Mouse (Mus musculus) heart, embryonic 13.5 days (tissue): ENCODE data around the gene Boc. TPM values are rescaled to one million over a fixed set of nuclear protein-coding genes. Genes with fewer than 3 reads are reported as not detected.
A peak's percentile ranks its signal among the peaks of the same experiment; 100 is the strongest.

ENCODE experiments used
- ATAC-seq: fragments of 200-750 bp; cut with Nextera tagmentation; 2 replicates; pipeline ENCODE4 v1.8.0; 2017; ENCODE audit warnings: moderate TSS enrichment; ENCODE audit not compliant: insufficient number of reproducible peaks, low FRiP score, low TSS enrichment; ENCODE audit errors: extremely low read depth
- H3K27ac ChIP-seq: fragments of 300-500 bp; sonication (generic); replicated peaks from 2 replicates; pipeline ENCODE4 v1.5.1; 2015; ENCODE audit warnings: moderate library complexity, mild to moderate bottlenecking, inconsistent platforms
- H3K27me3 ChIP-seq: fragments of 300-500 bp; sonication (generic); replicated peaks from 2 replicates; pipeline ENCODE4 v1.6.1; 2015; ENCODE audit warnings: mild to moderate bottlenecking, inconsistent platforms
- H3K36me3 ChIP-seq: fragments of 300-500 bp; sonication (generic); 2 replicates; pipeline ENCODE4 v1.6.1; 2015; ENCODE audit warnings: mild to moderate bottlenecking, inconsistent platforms
- H3K4me1 ChIP-seq: fragments of 300-500 bp; sonication (generic); 2 replicates; pipeline ENCODE4 v1.6.1; 2015; ENCODE audit warnings: inconsistent platforms
- H3K4me2 ChIP-seq: fragments of 300-500 bp; sonication (generic); 2 replicates; pipeline ENCODE4 v1.6.1; 2015; ENCODE audit warnings: inconsistent platforms, mild to moderate bottlenecking, moderate library complexity
- H3K4me3 ChIP-seq: fragments of 300-500 bp; sonication (generic); 2 replicates; pipeline ENCODE4 v1.5.1; 2015; ENCODE audit warnings: moderate library complexity, mild to moderate bottlenecking, inconsistent platforms
- H3K9ac ChIP-seq: fragments of 300-500 bp; sonication (generic); 2 replicates; pipeline ENCODE4 v1.6.1; 2015; ENCODE audit warnings: inconsistent platforms, mild to moderate bottlenecking, moderate library complexity
- H3K9me3 ChIP-seq: fragments of 300-500 bp; sonication (generic); 2 replicates; pipeline ENCODE4 v1.6.1; 2016; ENCODE audit warnings: inconsistent platforms
- WGBS: fragments of 180-500 bp; shearing (Covaris S2); methylation state at CpG from one replicate; pipeline ENCODE4 v1.1.7; 2015; ENCODE audit warnings: mixed read lengths; 5-methylcytosine and 5-hydroxymethylcytosine counted together
- polyA plus RNA-seq: library from polyadenylated mRNA; unstranded; fragments of >200 nt; fragmentation: Nextera tagmentation; extraction: Ambion mirVana; gene quantifications from 2 replicates; pipeline ENCODE4 v1.2.1, GENCODE M21; 2015

Boc gene
- 7.8 and 10.0 TPM in 2 replicates for polyA plus RNA-seq

GRCm38 (mm10) chr16:44558471-44559329 is at the start of gene Boc:
Gene Boc, minus strand, starts transcription at chr16:44558897.
- H3K9me3 ChIP-seq = no peaks in the 10 kb centered on the region
- peak; percentile 43; the same call in 1 of the 2 replicates for ATAC-seq
- peak within 1 kb of the TSS; percentile 79 for H3K4me2 ChIP-seq
- no peaks in the 10 kb centered on the region for H3K36me3 ChIP-seq
- under 1% methylated on average over 40 of the region's 46 CpGs for WGBS
- peaks cover 26% of the 10 kb centered on the region for H3K4me1 ChIP-seq
- peak within 1 kb of the TSS; percentile 85 for H3K4me3 ChIP-seq
- peak within 1 kb of the TSS; percentile 86 for H3K27ac ChIP-seq
- H3K27me3 ChIP-seq = 0 out of 2 replicates have a peak, but pooled peaks cover 5% of the 10 kb centered on the region
- peak within 1 kb of the TSS; percentile 93 for H3K9ac ChIP-seq

DNA sequence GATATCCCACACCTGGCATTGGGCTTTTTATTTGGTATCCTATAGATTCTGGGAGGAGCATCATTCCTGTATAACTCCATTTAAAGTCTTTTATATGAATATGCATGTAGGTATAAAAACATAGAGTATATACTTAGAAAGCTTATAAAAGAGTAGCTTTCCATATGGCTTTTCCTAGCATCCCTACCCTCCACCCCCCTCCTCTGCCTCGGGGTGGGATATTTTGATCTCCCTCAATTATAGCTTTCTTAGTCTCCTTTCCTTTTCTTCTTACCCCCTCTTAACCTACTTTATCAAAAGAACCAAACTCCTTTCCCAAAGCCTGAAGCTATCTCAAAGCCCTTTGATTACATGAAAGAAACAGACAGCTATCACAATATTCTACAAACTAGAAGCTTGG is 47.9 kb upstream of the Boc start:
- WGBS = 61% methylated on average over 1 of the region's 1 CpGs
- no peak overlapping the region for H3K4me3 ChIP-seq
- H3K4me2 ChIP-seq = no peak overlapping the region
- no peaks in the 10 kb centered on the region for H3K36me3 ChIP-seq
- no peak for ATAC-seq
- H3K27me3 ChIP-seq = no peaks in the 10 kb centered on the region
- no peak overlapping the region for H3K27ac ChIP-seq
- peaks cover 13% of the 10 kb centered on the region for H3K4me1 ChIP-seq
- no peak overlapping the region for H3K9ac ChIP-seq
- no peaks in the 10 kb centered on the region; the same call in 1 of the 2 replicates for H3K9me3 ChIP-seq

GRCm38 (mm10) chr16:44604021-44604616 is 45.4 kb upstream of the Boc start:
- ATAC-seq = no peak
- Histone ChIP-seq H3K27me3 (no peaks in the 10 kb centered on the region), H3K27ac (no peak overlapping the region), H3K4me3 (no peak overlapping the region), H3K36me3 (no peaks in the 10 kb centered on the region), H3K4me2 (no peak overlapping the region), H3K9me3 (no peaks in the 10 kb centered on the region; the same call in 1 of the 2 replicates), H3K4me1 (peaks cover 13% of the 10 kb centered on the region), H3K9ac (no peak overlapping the region)
- WGBS = 46% methylated on average over 9 of the region's 9 CpGs

- no peak overlapping the region for H3K4me2 ChIP-seq
- H3K4me3 ChIP-seq = no peak overlapping the region
- WGBS = 31% methylated on average over 8 of the region's 8 CpGs
- H3K27ac ChIP-seq = no peak overlapping the region
- H3K9me3 ChIP-seq = no peaks in the 10 kb centered on the region
- ATAC-seq = no peak
- peaks cover 21% of the 10 kb centered on the region for H3K4me1 ChIP-seq
- H3K36me3 ChIP-seq = no peaks in the 10 kb centered on the region
- H3K27me3 ChIP-seq = no peaks in the 10 kb centered on the region
- H3K9ac ChIP-seq = no peak overlapping the region
Measured at GRCm38 (mm10) chr16:44601999-44602794, 43.5 kb upstream of the Boc start.

- Histone ChIP-seq H3K9ac (no peak overlapping the region), H3K27me3 (no peaks in the 10 kb centered on the region), H3K4me2 (no peak overlapping the region), H3K4me3 (no peak overlapping the region), H3K4me1 (peaks cover 26% of the 10 kb centered on the region), H3K9me3 (no peaks in the 10 kb centered on the region), H3K36me3 (no peaks in the 10 kb centered on the region), H3K27ac (no peak overlapping the region)
- no peak for ATAC-seq
- WGBS = 49% methylated on average over 2 of the region's 2 CpGs
Measured at GRCm38 (mm10) chr16:44601182-44601581, 42.5 kb upstream of the Boc start.

DNA sequence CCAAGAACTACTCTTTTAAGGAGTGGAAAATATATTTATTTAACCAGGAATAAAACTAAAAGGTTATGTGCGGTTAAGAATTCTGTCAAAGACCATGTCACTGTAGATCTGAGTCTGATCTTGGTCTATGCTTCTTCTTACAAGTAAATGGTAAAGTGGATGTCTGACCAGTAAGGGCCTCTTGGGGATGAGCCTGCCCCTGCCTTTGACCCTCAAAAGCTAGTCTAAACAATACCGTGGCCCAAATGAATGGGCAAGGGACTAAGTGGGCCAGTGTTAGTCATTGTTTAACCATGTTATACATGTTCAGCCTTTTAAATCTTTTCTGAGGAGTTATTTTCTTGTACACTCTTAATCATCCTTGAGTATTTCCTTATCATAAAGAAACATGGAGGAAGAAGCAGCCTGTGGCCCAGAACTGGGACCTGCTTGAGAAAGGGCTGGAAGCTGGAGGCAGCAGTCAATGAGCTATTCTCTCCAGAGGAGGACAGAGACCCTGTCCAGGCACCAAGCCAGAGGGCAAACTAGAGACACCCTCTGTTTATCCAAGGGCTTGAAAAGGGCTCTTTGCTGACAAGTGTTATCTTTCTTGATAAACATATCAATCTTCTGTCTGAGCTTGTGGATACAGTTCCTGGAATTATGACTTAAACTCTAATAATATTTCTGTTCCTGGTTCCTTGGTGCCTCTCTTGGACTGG is 38.6 kb upstream of the Boc start:
- no peak overlapping the region for H3K4me3 ChIP-seq
- 68% methylated on average over 2 of the region's 2 CpGs for WGBS
- H3K4me1 ChIP-seq = peaks cover 19% of the 10 kb centered on the region
- peak overlapping the region; percentile 20 for H3K27ac ChIP-seq
- no peaks in the 10 kb centered on the region for H3K27me3 ChIP-seq
- peaks cover 2% of the 10 kb centered on the region; the same call in 1 of the 2 replicates for H3K9me3 ChIP-seq
- H3K9ac ChIP-seq = no peak overlapping the region
- no peak overlapping the region for H3K4me2 ChIP-seq
- no peaks in the 10 kb centered on the region for H3K36me3 ChIP-seq
- ATAC-seq = no peak

GRCm38 (mm10) chr16:44589506-44589905 is 30.8 kb upstream of the Boc start:
- Histone ChIP-seq H3K36me3 (no peaks in the 10 kb centered on the region), H3K4me2 (no peak overlapping the region), H3K9me3 (no peaks in the 10 kb centered on the region), H3K4me3 (no peak overlapping the region), H3K4me1 (no peaks in the 10 kb centered on the region), H3K27me3 (no peaks in the 10 kb centered on the region), H3K9ac (no peak overlapping the region), H3K27ac (no peak overlapping the region)
- no peak for ATAC-seq
- WGBS = 64% methylated on average over 1 of the region's 1 CpGs

GRCm38 (mm10) chr16:44579421-44580024 is 20.8 kb upstream of the Boc start:
- ATAC-seq = no peak; the same call in 1 of the 2 replicates
- no peaks in the 10 kb centered on the region for H3K36me3 ChIP-seq
- peak overlapping the region; percentile 76 for H3K27ac ChIP-seq
- peak overlapping the region; percentile 59 for H3K4me2 ChIP-seq
- peak overlapping the region; percentile 32 for H3K4me3 ChIP-seq
- peaks cover 11% of the 10 kb centered on the region for H3K4me1 ChIP-seq
- WGBS = 25% methylated on average over 15 of the region's 15 CpGs
- H3K9ac ChIP-seq = 0 out of 2 replicates have a peak overlapping the region, but pooled peaks have one; percentile 52
- no peaks in the 10 kb centered on the region for H3K9me3 ChIP-seq
- no peaks in the 10 kb centered on the region for H3K27me3 ChIP-seq

DNA sequence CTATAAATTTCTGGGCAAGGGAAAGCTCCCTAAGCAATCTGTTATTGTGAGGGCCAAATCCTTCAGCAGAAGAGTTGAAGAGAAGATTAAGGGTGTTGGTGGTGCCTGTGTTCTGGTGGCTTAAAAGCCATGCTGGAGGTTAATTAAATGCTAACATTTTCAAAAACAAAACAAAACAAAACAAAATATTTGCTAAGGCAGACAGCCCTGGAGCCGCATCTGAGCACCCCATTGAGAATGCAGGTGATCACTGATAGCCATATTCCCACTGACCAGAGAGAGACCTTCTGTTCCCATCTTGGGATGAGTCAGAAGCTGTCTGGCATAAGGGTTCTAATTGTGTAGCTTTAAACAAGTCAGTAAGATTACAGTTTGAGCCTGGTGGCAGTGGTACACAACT is 19.9 kb upstream of the Boc start:
- H3K4me2 ChIP-seq = no peak overlapping the region
- peaks cover 11% of the 10 kb centered on the region for H3K4me1 ChIP-seq
- no peaks in the 10 kb centered on the region for H3K9me3 ChIP-seq
- H3K36me3 ChIP-seq = no peaks in the 10 kb centered on the region
- H3K27me3 ChIP-seq = no peaks in the 10 kb centered on the region
- no peak overlapping the region for H3K4me3 ChIP-seq
- 81% methylated on average over 1 of the region's 1 CpGs for WGBS
- no peak overlapping the region for H3K27ac ChIP-seq
- H3K9ac ChIP-seq = no peak overlapping the region
- no peak for ATAC-seq

DNA sequence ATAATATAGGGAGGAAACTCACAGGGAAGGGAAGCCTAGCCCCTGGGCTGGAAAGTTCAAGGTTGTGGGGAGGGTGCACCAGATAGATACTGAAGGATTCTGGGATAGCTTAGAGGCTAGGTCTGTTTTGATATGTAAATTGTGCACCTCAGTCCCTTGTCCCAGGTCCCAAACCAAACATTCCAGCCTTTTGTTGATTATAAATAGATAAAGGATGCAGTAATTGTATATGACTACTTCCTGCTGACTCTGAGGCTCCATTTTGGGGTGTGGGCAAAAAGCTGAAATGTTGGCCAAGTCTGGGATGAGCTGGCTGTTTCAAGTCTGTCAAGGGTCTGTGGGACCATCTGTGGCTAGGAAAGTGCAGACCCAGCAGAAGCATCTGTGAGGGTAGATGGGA is 9.4 kb upstream of the Boc start:
- Histone ChIP-seq H3K4me2 (no peak overlapping the region), H3K4me1 (peaks cover 12% of the 10 kb centered on the region), H3K36me3 (no peaks in the 10 kb centered on the region), H3K4me3 (no peak overlapping the region), H3K27me3 (peaks cover 11% of the 10 kb centered on the region; the same call in 1 of the 2 replicates), H3K27ac (no peak overlapping the region), H3K9ac (no peak overlapping the region), H3K9me3 (peaks cover 3% of the 10 kb centered on the region; the same call in 1 of the 2 replicates)
- no peak for ATAC-seq
